Mouse (Mus musculus) embryonic stem cell, embryonic (primary cell): ENCODE results near the gene Abl1.

Experiments
- CTCF ChIA-PET, 4 experiments: fragments of 300-600 bp in 2 of 4; fragments of 350-600 bp in 2 of 4; sonication (Branson Sonifier 250); formaldehyde crosslinking; loops; one replicate each; lab custom pipeline; 2022; ENCODE audit warnings: inconsistent platforms in 2 of 4; lab: Charles Lee
- POLR2A ChIA-PET, 4 experiments: fragments of 300-600 bp in 2 of 4; fragments of 350-600 bp in 2 of 4; sonication (Branson Sonifier 250); formaldehyde crosslinking; loops; one replicate each; lab custom pipeline; 2022; ENCODE audit warnings: antibody characterized with exemption in 4 of 4, inconsistent platforms in 1 of 4; lab: Charles Lee

Abl1 gene

GRCm38 (mm10) chr2:31811086-31811958 is 123.1 kb downstream of the Abl1 start:
- CTCF ChIA-PET: interaction anchor here in 2 of 4 experiments (1.4 to 3.8 kb wide), 3 partner anchors 12 to 128 kb away, joined by 4 to 29 read pairs (median 11); no protein-coding TSS in a partner anchor
- POLR2A ChIA-PET: interaction anchor here in 2 of 4 experiments (0.6 to 1.4 kb wide), 3 partner anchors 11 to 371 kb away, joined by 3 to 4 read pairs (median 3); no protein-coding TSS in a partner anchor

GRCm38 (mm10) chr2:31813641-31814040 is 125.5 kb downstream of the Abl1 start:
- ChIA-PET POLR2A (no interaction called here), CTCF (interaction anchor here (0.6 to 1.6 kb wide), 4 partner anchors 10 to 505 kb away, joined by 3 to 5 read pairs (median 4); no protein-coding TSS in a partner anchor)

- ChIA-PET POLR2A (no interaction called here), CTCF (interaction anchor here (0.6 to 2.3 kb wide), 9 partner anchors 9 to 111 kb away, joined by 3 to 15 read pairs (median 3); no protein-coding TSS in a partner anchor)
Measured at GRCm38 (mm10) chr2:31814699-31815098, 126.5 kb downstream of the Abl1 start.

GRCm38 (mm10) chr2:31815367-31815766 is 127.2 kb downstream of the Abl1 start:
- ChIA-PET POLR2A (interaction anchor here in 1 of 4 experiments (0.6 kb wide), 1 partner anchor 9 kb away, joined by 3 read pairs; no protein-coding TSS in a partner anchor), CTCF (interaction anchor here (0.6 to 2.3 kb wide), 17 partner anchors 9 to 536 kb away, joined by 3 to 15 read pairs (median 3); no protein-coding TSS in a partner anchor)

- POLR2A ChIA-PET: interaction anchor here (0.5 to 2.6 kb wide), 7 partner anchors 9 to 280 kb away, joined by 3 to 11 read pairs (median 4); partner anchors contain the start of gene Qrfp (in 1 of the 4)
Measured at GRCm38 (mm10) chr2:31822524-31823371, 134.6 kb downstream of the Abl1 start.

GRCm38 (mm10) chr2:31823933-31824730 is 136.0 kb downstream of the Abl1 start:
- ChIA-PET CTCF (interaction anchor here (0.5 to 3.0 kb wide), 99 partner anchors 7 to 608 kb away, joined by 3 to 29 read pairs (median 4); partner anchors contain the start of genes Abl1 (in 2 of the 4), Qrfp (in 2 of the 4) and Lamc3 (in 1 of the 4)), POLR2A (interaction anchor here (0.6 to 1.3 kb wide), 9 partner anchors 8 to 1178 kb away, joined by 3 to 7 read pairs (median 3); partner anchors contain the start of gene Qrfp (in 1 of the 4))

More at GRCm38 (mm10) chr2:31822524-31823371, 134.6 kb downstream of the Abl1 start:
- CTCF ChIA-PET: interaction anchor here (0.5 to 3.0 kb wide), 32 partner anchors 9 to 579 kb away, joined by 3 to 29 read pairs (median 4); partner anchors contain the start of genes Qrfp (in 3 of the 4) and Lamc3 (in 1 of the 4)

- CTCF ChIA-PET: interaction anchor here in 2 of 4 experiments (1.4 to 2.0 kb wide), 4 partner anchors 9 to 135 kb away, joined by 3 to 13 read pairs (median 6); no protein-coding TSS in a partner anchor
Measured at GRCm38 (mm10) chr2:31825469-31825911, 137.3 kb downstream of the Abl1 start.

GRCm38 (mm10) chr2:31826094-31827085 is 138.2 kb downstream of the Abl1 start:
- ChIA-PET CTCF (interaction anchor here in 1 of 4 experiments (1.3 kb wide), 1 partner anchor 21 kb away, joined by 3 read pairs; no protein-coding TSS in a partner anchor), POLR2A (interaction anchor here in 2 of 4 experiments (0.6 to 1.8 kb wide), 3 partner anchors 10 to 558 kb away, joined by 3 to 6 read pairs (median 5); partner anchors contain the start of gene Abl1 (in 1 of the 2))

More at GRCm38 (mm10) chr2:31825469-31825911, 137.3 kb downstream of the Abl1 start:
- POLR2A ChIA-PET: interaction anchor here in 1 of 4 experiments (1.3 kb wide), 1 partner anchor 46 kb away, joined by 4 read pairs; no protein-coding TSS in a partner anchor

GRCm38 (mm10) chr2:31827877-31828276 is 139.7 kb downstream of the Abl1 start:
- POLR2A ChIA-PET: interaction anchor here in 3 of 4 experiments (0.6 to 1.8 kb wide), 4 partner anchors 8 to 554 kb away, joined by 3 to 6 read pairs (median 3); no protein-coding TSS in a partner anchor
- CTCF ChIA-PET: interaction anchor here (0.5 to 1.3 kb wide), 5 partner anchors 11 to 160 kb away, joined by 3 to 5 read pairs (median 3); no protein-coding TSS in a partner anchor

- CTCF ChIA-PET: interaction anchor here in 2 of 4 experiments (0.5 to 0.7 kb wide), 3 partner anchors 11 to 161 kb away, joined by 3 to 5 read pairs (median 4); no protein-coding TSS in a partner anchor
- POLR2A ChIA-PET: interaction anchor here in 3 of 4 experiments (0.6 to 1.8 kb wide), 4 partner anchors 8 to 553 kb away, joined by 3 to 6 read pairs (median 3); no protein-coding TSS in a partner anchor
Measured at GRCm38 (mm10) chr2:31828311-31828825, 140.2 kb downstream of the Abl1 start.

- ChIA-PET POLR2A (interaction anchor here in 3 of 4 experiments (1.1 to 1.3 kb wide), 4 partner anchors 8 to 45 kb away, joined by 3 to 6 read pairs (median 4); no protein-coding TSS in a partner anchor), CTCF (interaction anchor here in 3 of 4 experiments (0.6 to 2.2 kb wide), 6 partner anchors 12 to 265 kb away, joined by 3 to 13 read pairs (median 3); no protein-coding TSS in a partner anchor)
Measured at GRCm38 (mm10) chr2:31836091-31836490, 147.9 kb downstream of the Abl1 start.

GRCm38 (mm10) chr2:31836985-31837384 is 148.8 kb downstream of the Abl1 start:
- CTCF ChIA-PET: interaction anchor here (0.5 to 2.2 kb wide), 8 partner anchors 12 to 285 kb away, joined by 3 to 13 read pairs (median 4); no protein-coding TSS in a partner anchor
- POLR2A ChIA-PET: interaction anchor here in 3 of 4 experiments (0.9 to 1.2 kb wide), 3 partner anchors 9 to 44 kb away, joined by 3 read pairs; no protein-coding TSS in a partner anchor

- ChIA-PET POLR2A (no interaction called here), CTCF (interaction anchor here in 2 of 4 experiments (0.6 to 1.0 kb wide), 3 partner anchors 15 to 227 kb away, joined by 3 to 12 read pairs (median 3); no protein-coding TSS in a partner anchor)
Measured at GRCm38 (mm10) chr2:31838868-31839267, 150.7 kb downstream of the Abl1 start.

- ChIA-PET CTCF (no interaction called here), POLR2A (interaction anchor here in 1 of 4 experiments (1.2 kb wide), 1 partner anchor 12 kb away, joined by 3 read pairs; no protein-coding TSS in a partner anchor)
Measured at GRCm38 (mm10) chr2:31844729-31845136, 156.6 kb downstream of the Abl1 start.
